Mouse (Mus musculus) stomach, postnatal 0 days (tissue): ENCODE measurements at regions not wholly inside any gene's neighbourhood (a gene's known extent, or its start where the extent isn't known, plus 50 kb on each side); places are given as distances from the start of the nearest gene placed in this dataset.

Experiments used
- ATAC-seq: fragments of 200-750 bp; cut with Nextera tagmentation; 2 replicates; pipeline ENCODE4 v1.8.0; 2017; ENCODE audit not compliant: low FRiP score, low TSS enrichment
- DNase-seq: peaks from one replicate; pipeline ENCODE4 v3.0.0-alpha.2; 2016; ENCODE audit warnings: low spot score
- H3K27ac ChIP-seq: fragments of 300-500 bp; sonication (generic); replicated peaks from 2 replicates; pipeline ENCODE4 v1.5.1; 2014; ENCODE audit warnings: mild to moderate bottlenecking, control low read depth
- H3K27me3 ChIP-seq: fragments of 300-500 bp; sonication (generic); 2 replicates; pipeline ENCODE4 v1.6.1; 2014; ENCODE audit warnings: low read length; ENCODE audit not compliant: control insufficient read depth, insufficient read depth
- H3K36me3 ChIP-seq: fragments of 300-500 bp; sonication (generic); 2 replicates; pipeline ENCODE4 v1.6.1; 2014; ENCODE audit warnings: low read length, mixed read lengths; ENCODE audit not compliant: control insufficient read depth, insufficient read depth
- H3K4me1 ChIP-seq: fragments of 300-500 bp; sonication (generic); replicated peaks from 2 replicates; pipeline ENCODE4 v1.6.1; 2014; ENCODE audit warnings: antibody characterized with exemption; ENCODE audit not compliant: control insufficient read depth, insufficient read depth
- H3K4me2 ChIP-seq: fragments of 300-500 bp; sonication (generic); replicated peaks from 2 replicates; pipeline ENCODE4 v1.6.1; 2014; ENCODE audit warnings: low read depth, mild to moderate bottlenecking, control low read depth, moderate library complexity
- H3K4me3 ChIP-seq: fragments of 300-500 bp; sonication (generic); 2 replicates; pipeline ENCODE4 v1.5.1; 2014; ENCODE audit warnings: low read depth, low read length, control low read depth
- H3K9ac ChIP-seq: fragments of 300-500 bp; sonication (generic); 2 replicates; pipeline ENCODE4 v1.6.1; 2014; ENCODE audit warnings: mild to moderate bottlenecking, low read length, control low read depth, mixed read lengths
- H3K9me3 ChIP-seq: fragments of 300-500 bp; sonication (generic); 2 replicates; pipeline ENCODE4 v1.6.1; 2016; ENCODE audit warnings: low read length; ENCODE audit not compliant: control insufficient read depth
- CTCF ChIP-seq: IDR thresholded peaks from 2 replicates; pipeline ENCODE4 v1.5.1; 2016; ENCODE audit warnings: antibody characterized with exemption, low read depth, mild to moderate bottlenecking, moderate library complexity
- EP300 ChIP-seq: optimal IDR thresholded peaks from 2 replicates; pipeline ENCODE3; 2016; ENCODE audit warnings: antibody characterized with exemption
- WGBS: fragments of 180-500 bp; shearing (Covaris S2); extraction: QIAGEN DNeasy Blood & Tissue Kit; methylation state at CpG from one replicate; pipeline ENCODE4 v1.1.7; 2014; 5-methylcytosine and 5-hydroxymethylcytosine counted together

GRCm38 (mm10) chr13:25695017-25695604 lies 424.8 kb upstream of the Nrsn1 start:
- no peak for ATAC-seq
- WGBS = 80% methylated on average over 14 of the region's 14 CpGs
- DNase-seq = no peak

DNA sequence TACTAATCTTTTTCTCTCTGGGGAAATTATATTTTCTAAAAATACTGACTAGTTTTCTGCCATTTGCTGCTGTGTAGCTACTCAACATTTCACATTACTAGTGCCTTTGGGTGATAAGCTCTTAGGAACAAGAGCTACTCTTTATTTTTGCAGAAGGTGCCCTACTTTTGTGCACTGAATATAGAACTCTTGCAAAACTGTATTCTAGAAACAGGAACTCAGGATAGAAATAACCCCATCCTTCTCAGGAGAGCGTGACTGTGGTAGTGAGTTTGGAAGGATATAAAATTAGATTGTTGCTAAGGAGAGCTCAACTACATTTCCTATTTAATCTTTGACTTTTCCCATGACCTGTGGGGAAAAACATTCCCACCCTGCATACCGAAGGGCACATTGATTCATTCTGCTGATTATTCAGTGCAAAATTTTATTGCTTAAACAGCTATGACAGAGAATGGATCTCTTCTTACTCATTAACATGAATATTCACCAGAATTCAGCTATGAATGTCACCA lies 408.0 kb upstream of the Nrsn1 start:
- H3K36me3 ChIP-seq = no peaks in the 10 kb centered on the region
- 83% methylated on average over 2 of the region's 2 CpGs for WGBS
- no peak overlapping the region for H3K9ac ChIP-seq
- TF ChIP-seq CTCF = no peak
- no peak for TF ChIP-seq EP300
- DNase-seq (no peak), ATAC-seq (no peak)
- no peak overlapping the region for H3K27ac ChIP-seq
- H3K4me2 ChIP-seq = no peak overlapping the region
- H3K9me3 ChIP-seq = no peaks in the 10 kb centered on the region
- no peaks in the 10 kb centered on the region for H3K4me1 ChIP-seq
- H3K4me3 ChIP-seq = no peak overlapping the region
- H3K27me3 ChIP-seq = no peaks in the 10 kb centered on the region

More at GRCm38 (mm10) chr13:25695017-25695604, 424.8 kb upstream of the Nrsn1 start:
- TF ChIP-seq CTCF = no peak
- no peak for TF ChIP-seq EP300
- no peak overlapping the region for H3K27ac ChIP-seq
- H3K4me3 ChIP-seq = no peak overlapping the region
- no peaks in the 10 kb centered on the region for H3K4me1 ChIP-seq
- no peak overlapping the region for H3K9ac ChIP-seq
- H3K27me3 ChIP-seq = no peaks in the 10 kb centered on the region
- H3K36me3 ChIP-seq = no peaks in the 10 kb centered on the region
- H3K4me2 ChIP-seq = no peak overlapping the region
- no peaks in the 10 kb centered on the region for H3K9me3 ChIP-seq

- TF ChIP-seq CTCF = no peak
- no peak for TF ChIP-seq EP300
- H3K4me3 ChIP-seq = no peak overlapping the region
- no peaks in the 10 kb centered on the region for H3K36me3 ChIP-seq
- DNase-seq (no peak), ATAC-seq (no peak)
- H3K9me3 ChIP-seq = no peaks in the 10 kb centered on the region
- H3K4me1 ChIP-seq = no peaks in the 10 kb centered on the region
- 80% methylated on average over 6 of the region's 6 CpGs for WGBS
- no peaks in the 10 kb centered on the region for H3K27me3 ChIP-seq
- no peak overlapping the region for H3K4me2 ChIP-seq
- no peak overlapping the region for H3K27ac ChIP-seq
- H3K9ac ChIP-seq = no peak overlapping the region
Measured at GRCm38 (mm10) chr13:25675208-25675607, 404.9 kb upstream of the Nrsn1 start.

- ATAC-seq (no peak), DNase-seq (no peak)
- H3K27ac ChIP-seq = no peak overlapping the region
- H3K4me1 ChIP-seq = no peaks in the 10 kb centered on the region
- no peaks in the 10 kb centered on the region for H3K36me3 ChIP-seq
- H3K9me3 ChIP-seq = no peaks in the 10 kb centered on the region
- WGBS = 87% methylated on average over 3 of the region's 3 CpGs
- TF ChIP-seq CTCF (no peak), EP300 (no peak)
- H3K4me3 ChIP-seq = no peak overlapping the region
- no peak overlapping the region for H3K4me2 ChIP-seq
- H3K27me3 ChIP-seq = no peaks in the 10 kb centered on the region
- H3K9ac ChIP-seq = no peak overlapping the region
Measured at GRCm38 (mm10) chr13:25666022-25666421, 395.7 kb upstream of the Nrsn1 start.

DNA sequence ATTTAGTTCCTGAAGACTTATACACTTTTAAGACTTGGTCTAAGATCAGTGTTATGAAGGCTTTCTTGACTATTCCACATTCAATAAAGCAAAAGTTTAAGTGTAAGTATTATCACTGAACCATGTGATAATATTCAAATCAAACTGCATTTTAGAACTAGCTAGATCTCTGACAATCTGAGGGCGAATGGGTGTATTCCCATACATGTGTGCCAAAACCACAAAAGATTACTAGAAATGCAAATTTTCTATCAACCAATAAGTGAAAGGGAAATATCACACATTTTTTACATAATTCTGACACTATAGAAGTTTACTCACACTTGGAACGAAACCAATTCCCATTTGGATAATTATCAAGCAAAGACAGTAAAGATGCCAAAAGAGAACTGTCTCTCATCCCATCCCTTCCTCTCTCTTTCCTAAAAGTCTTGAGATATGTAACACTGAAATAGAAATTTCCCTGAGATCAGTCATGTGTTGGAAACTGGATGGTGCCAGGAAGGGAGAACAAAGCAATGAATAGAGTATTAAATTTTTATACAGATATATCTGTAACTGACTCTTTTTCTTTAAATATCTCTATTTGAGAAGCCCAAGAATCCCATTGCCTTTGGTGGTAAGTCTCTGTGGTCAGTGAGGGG lies 394.8 kb upstream of the Nrsn1 start:
- TF ChIP-seq EP300 (no peak), CTCF (no peak)
- Histone ChIP-seq H3K9ac (no peak overlapping the region), H3K27ac (no peak overlapping the region), H3K36me3 (no peaks in the 10 kb centered on the region), H3K27me3 (no peaks in the 10 kb centered on the region), H3K4me1 (no peaks in the 10 kb centered on the region), H3K9me3 (no peaks in the 10 kb centered on the region), H3K4me2 (no peak overlapping the region), H3K4me3 (no peak overlapping the region)
- WGBS = 72% methylated on average over 2 of the region's 2 CpGs
- DNase-seq (no peak), ATAC-seq (no peak)

GRCm38 (mm10) chr13:25648430-25648786 lies 378.1 kb upstream of the Nrsn1 start:
- no peaks in the 10 kb centered on the region for H3K9me3 ChIP-seq
- no peaks in the 10 kb centered on the region for H3K4me1 ChIP-seq
- no peak overlapping the region for H3K27ac ChIP-seq
- no peak for DNase-seq
- WGBS = 94% methylated on average over 1 of the region's 1 CpGs
- no peaks in the 10 kb centered on the region for H3K36me3 ChIP-seq
- ATAC-seq = no peak
- no peak for TF ChIP-seq CTCF
- TF ChIP-seq EP300 = no peak
- no peak overlapping the region for H3K4me2 ChIP-seq
- H3K4me3 ChIP-seq = no peak overlapping the region
- H3K27me3 ChIP-seq = no peaks in the 10 kb centered on the region
- H3K9ac ChIP-seq = no peak overlapping the region
